Mouse (Mus musculus) liver, embryonic 11.5 days (tissue): ENCODE measurements at regions not wholly inside any gene's neighbourhood (a gene's known extent, or its start where the extent isn't known, plus 50 kb on each side); places are given as distances from the start of the nearest gene placed in this dataset.

ENCODE experiments used
- ATAC-seq: fragments of 200-750 bp; cut with Nextera tagmentation; replicated peaks from 2 replicates; pipeline ENCODE4 v1.8.0; 2017; ENCODE audit warnings: moderate number of reproducible peaks, mild to moderate bottlenecking, moderate TSS enrichment, moderate library complexity; ENCODE audit not compliant: low FRiP score
- DNase-seq: peaks from one replicate; pipeline ENCODE4 v3.0.0-alpha.2; 2017; ENCODE audit warnings: low spot score
- H3K27ac ChIP-seq: fragments of 300-500 bp; sonication (generic); 2 replicates; pipeline ENCODE4 v1.5.1; 2014; ENCODE audit warnings: mild to moderate bottlenecking, low read depth, low read length, control low read depth
- H3K27me3 ChIP-seq: fragments of 300-500 bp; sonication (generic); replicated peaks from 2 replicates; pipeline ENCODE4 v1.6.1; 2014; ENCODE audit warnings: low read length, mixed read lengths; ENCODE audit not compliant: control insufficient read depth, insufficient read depth
- H3K36me3 ChIP-seq: fragments of 300-500 bp; sonication (generic); 2 replicates; pipeline ENCODE4 v1.6.1; 2014; ENCODE audit warnings: mild to moderate bottlenecking, low read length, moderate library complexity, mixed read lengths; ENCODE audit not compliant: control insufficient read depth, insufficient read depth
- H3K4me1 ChIP-seq: fragments of 300-500 bp; sonication (generic); replicated peaks from 2 replicates; pipeline ENCODE4 v1.6.1; 2014; ENCODE audit warnings: low read length, mixed read lengths; ENCODE audit not compliant: control insufficient read depth, insufficient read depth
- H3K4me2 ChIP-seq: fragments of 300-500 bp; sonication (generic); 2 replicates; pipeline ENCODE4 v1.6.1; 2014; ENCODE audit warnings: mild to moderate bottlenecking, control low read depth, moderate library complexity
- H3K4me3 ChIP-seq: fragments of 300-500 bp; sonication (generic); 2 replicates; pipeline ENCODE4 v1.5.1; 2014; ENCODE audit warnings: low read depth, low read length, control low read depth
- H3K9ac ChIP-seq: fragments of 300-500 bp; sonication (generic); 2 replicates; pipeline ENCODE4 v1.6.1; 2014; ENCODE audit warnings: low read depth, low read length, control low read depth
- H3K9me3 ChIP-seq: fragments of 300-500 bp; sonication (generic); 2 replicates; pipeline ENCODE4 v1.6.1; 2016; ENCODE audit warnings: low read length, inconsistent platforms, mixed read lengths; ENCODE audit not compliant: control insufficient read depth
- WGBS: fragments of 180-500 bp; shearing (Covaris S2); extraction: QIAGEN DNeasy Blood & Tissue Kit; methylation state at CpG from one replicate; pipeline ENCODE4 v1.1.7; 2014; 5-methylcytosine and 5-hydroxymethylcytosine counted together

DNA sequence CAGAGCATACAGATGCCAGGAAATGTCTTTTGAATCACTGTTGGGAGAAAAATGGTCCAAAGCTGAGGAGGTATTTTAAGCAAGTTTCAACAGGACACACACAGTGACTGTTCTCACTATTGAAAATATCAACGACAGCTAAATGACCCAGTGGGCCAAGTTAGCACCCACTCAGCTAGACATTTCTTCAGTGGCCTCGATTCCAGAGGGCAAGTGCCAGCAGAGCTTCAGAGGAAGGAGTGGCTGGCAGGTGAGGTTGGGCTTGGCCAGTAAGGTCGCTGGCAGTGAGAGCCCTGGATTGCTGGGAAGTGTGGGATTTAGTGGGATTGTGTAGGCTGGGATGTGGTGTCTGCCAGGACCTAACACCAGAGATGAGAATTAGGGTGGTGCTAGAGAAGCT lies 823.1 kb upstream of the Car8 start:
- DNase-seq: no peak
- Histone ChIP-seq H3K9ac (no peak overlapping the region), H3K36me3 (no peaks in the 10 kb centered on the region), H3K4me2 (no peak overlapping the region), H3K4me1 (no peaks in the 10 kb centered on the region), H3K9me3 (no peaks in the 10 kb centered on the region), H3K27ac (no peak overlapping the region), H3K27me3 (no peaks in the 10 kb centered on the region), H3K4me3 (no peak overlapping the region)
- 66% methylated on average over 3 of the region's 3 CpGs for WGBS
- ATAC-seq: no peak

- DNase-seq (no peak), ATAC-seq (no peak)
- Histone ChIP-seq H3K36me3 (no peaks in the 10 kb centered on the region), H3K9me3 (no peaks in the 10 kb centered on the region), H3K9ac (no peak overlapping the region), H3K27ac (no peak overlapping the region), H3K4me2 (no peak overlapping the region), H3K4me1 (no peaks in the 10 kb centered on the region), H3K4me3 (no peak overlapping the region), H3K27me3 (no peaks in the 10 kb centered on the region)
- 74% methylated on average over 5 of the region's 5 CpGs for WGBS
Observed at GRCm38 (mm10) chr4:9060221-9060620, 821.4 kb upstream of the Car8 start.

- Histone ChIP-seq H3K4me1 (no peaks in the 10 kb centered on the region), H3K36me3 (no peaks in the 10 kb centered on the region), H3K4me2 (no peak overlapping the region), H3K9me3 (no peaks in the 10 kb centered on the region), H3K27ac (no peak overlapping the region), H3K27me3 (no peaks in the 10 kb centered on the region), H3K9ac (no peak overlapping the region), H3K4me3 (no peak overlapping the region)
- DNase-seq (no peak), ATAC-seq (no peak)
- 71% methylated on average over 4 of the region's 4 CpGs for WGBS
Observed at GRCm38 (mm10) chr4:9057676-9058075, 818.8 kb upstream of the Car8 start.

DNA sequence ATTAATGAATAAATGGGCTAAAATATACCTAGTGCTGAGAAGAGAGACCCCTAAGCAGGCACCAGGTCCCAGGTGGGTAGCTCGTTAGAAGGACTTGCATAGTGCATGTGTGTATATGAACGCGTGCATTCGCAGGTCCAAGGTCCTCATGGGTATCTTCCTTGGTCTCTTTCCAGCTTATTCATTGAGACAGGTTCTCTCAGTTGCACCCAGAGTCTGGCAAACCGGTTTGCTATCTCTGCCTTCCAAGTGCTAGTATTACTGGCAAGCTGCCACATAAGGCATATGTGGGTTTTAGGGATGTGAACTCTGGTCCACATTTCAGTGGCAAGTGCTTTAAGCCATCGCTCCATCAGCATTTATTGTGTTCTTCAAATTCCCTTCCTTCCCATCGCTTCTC lies 818.3 kb upstream of the Car8 start:
- Histone ChIP-seq H3K27ac (no peak overlapping the region), H3K27me3 (no peaks in the 10 kb centered on the region), H3K9ac (no peak overlapping the region), H3K4me2 (no peak overlapping the region), H3K4me3 (no peak overlapping the region), H3K9me3 (no peaks in the 10 kb centered on the region), H3K4me1 (no peaks in the 10 kb centered on the region), H3K36me3 (no peaks in the 10 kb centered on the region)
- no peak for ATAC-seq
- no peak for DNase-seq
- WGBS: 92% methylated on average over 7 of the region's 7 CpGs

DNA sequence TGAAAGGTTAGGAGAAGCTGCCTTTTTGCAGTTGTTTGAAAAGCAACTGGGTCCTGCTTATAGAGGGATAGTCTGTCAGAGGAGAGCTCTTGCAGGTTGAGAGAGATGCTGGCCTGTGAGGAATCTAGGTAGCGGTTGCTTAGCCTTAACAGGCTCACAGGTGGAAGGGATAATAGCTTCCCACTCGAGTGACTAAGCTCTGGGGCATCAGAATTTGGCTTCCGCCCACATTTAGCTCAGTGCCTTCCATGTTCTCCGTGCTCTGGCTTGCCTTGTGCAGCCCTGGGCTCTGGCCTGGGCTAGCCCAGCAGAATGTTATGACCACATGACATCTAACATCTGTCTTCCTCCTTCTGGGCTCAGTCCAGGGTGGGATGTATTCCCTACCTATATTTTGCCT lies 817.0 kb upstream of the Car8 start:
- Histone ChIP-seq H3K4me1 (no peaks in the 10 kb centered on the region), H3K9me3 (no peaks in the 10 kb centered on the region), H3K27ac (no peak overlapping the region), H3K27me3 (no peaks in the 10 kb centered on the region), H3K36me3 (no peaks in the 10 kb centered on the region), H3K4me3 (no peak overlapping the region), H3K9ac (no peak overlapping the region), H3K4me2 (no peak overlapping the region)
- WGBS: 73% methylated on average over 4 of the region's 4 CpGs
- ATAC-seq (no peak), DNase-seq (no peak)

DNA sequence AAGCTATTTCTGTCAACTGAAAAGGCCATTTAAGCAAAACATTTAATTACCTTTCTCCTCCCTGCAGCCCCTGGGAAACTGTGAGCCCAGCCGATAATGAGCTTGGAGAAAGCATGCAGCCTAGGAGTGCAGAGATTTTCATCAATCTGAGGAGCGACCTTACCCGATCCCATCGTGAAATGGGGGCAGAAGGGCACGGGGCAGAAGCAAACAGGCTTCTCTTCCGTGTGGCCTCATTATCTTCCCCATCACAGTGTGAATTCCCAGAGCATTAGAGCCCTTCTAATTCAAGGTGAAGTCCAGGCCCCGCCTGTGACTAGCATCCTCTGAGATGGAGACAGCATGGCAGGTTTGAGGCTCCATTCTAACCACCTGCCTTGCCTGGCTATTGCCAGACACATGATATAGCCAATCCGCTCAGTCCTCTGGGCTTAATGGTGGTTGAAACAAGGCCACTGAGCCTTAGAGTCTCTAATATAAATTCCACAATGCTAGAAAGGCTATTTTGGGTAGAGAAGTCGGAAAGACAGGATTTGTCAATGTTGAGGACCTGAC lies 816.5 kb upstream of the Car8 start:
- Histone ChIP-seq H3K27me3 (no peaks in the 10 kb centered on the region), H3K4me2 (no peak overlapping the region), H3K9me3 (no peaks in the 10 kb centered on the region), H3K36me3 (no peaks in the 10 kb centered on the region), H3K4me3 (no peak overlapping the region), H3K27ac (no peak overlapping the region), H3K4me1 (no peaks in the 10 kb centered on the region), H3K9ac (no peak overlapping the region)
- 66% methylated on average over 9 of the region's 9 CpGs for WGBS
- DNase-seq (no peak), ATAC-seq (no peak)

- DNase-seq (no peak), ATAC-seq (no peak)
- no peaks in the 10 kb centered on the region for H3K4me1 ChIP-seq
- no peak overlapping the region for H3K4me2 ChIP-seq
- WGBS: 79% methylated on average over 1 of the region's 1 CpGs
- H3K4me3 ChIP-seq: no peak overlapping the region
- no peaks in the 10 kb centered on the region for H3K36me3 ChIP-seq
- H3K9me3 ChIP-seq: no peaks in the 10 kb centered on the region
- H3K27ac ChIP-seq: no peak overlapping the region
- H3K9ac ChIP-seq: no peak overlapping the region
- H3K27me3 ChIP-seq: no peaks in the 10 kb centered on the region
Observed at GRCm38 (mm10) chr4:9048817-9049216, 810.0 kb upstream of the Car8 start.

DNA sequence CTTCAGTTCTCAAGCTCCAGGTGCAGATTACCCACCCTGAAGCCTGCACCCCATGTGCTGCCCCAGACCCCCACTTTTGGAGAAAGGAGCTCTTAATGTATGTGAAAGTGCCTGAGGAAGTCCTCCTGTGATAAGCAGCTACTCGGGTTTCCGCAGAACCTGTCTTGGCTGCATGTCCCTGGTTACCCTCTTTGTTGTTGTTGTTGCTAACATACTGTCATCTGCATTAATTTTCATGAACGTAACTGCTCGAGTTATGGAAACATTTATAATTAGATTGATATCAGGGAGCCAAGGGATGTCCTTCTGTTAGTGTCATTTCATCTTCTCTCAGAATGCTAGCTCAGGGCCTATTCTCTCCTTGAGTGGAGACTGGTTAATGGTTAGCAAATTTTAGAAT lies 808.3 kb upstream of the Car8 start:
- WGBS: 57% methylated on average over 4 of the region's 4 CpGs
- Histone ChIP-seq H3K4me2 (no peak overlapping the region), H3K4me3 (no peak overlapping the region), H3K9me3 (no peaks in the 10 kb centered on the region), H3K4me1 (no peaks in the 10 kb centered on the region), H3K27me3 (no peaks in the 10 kb centered on the region), H3K27ac (no peak overlapping the region), H3K9ac (no peak overlapping the region), H3K36me3 (no peaks in the 10 kb centered on the region)
- DNase-seq: no peak
- ATAC-seq: no peak

DNA sequence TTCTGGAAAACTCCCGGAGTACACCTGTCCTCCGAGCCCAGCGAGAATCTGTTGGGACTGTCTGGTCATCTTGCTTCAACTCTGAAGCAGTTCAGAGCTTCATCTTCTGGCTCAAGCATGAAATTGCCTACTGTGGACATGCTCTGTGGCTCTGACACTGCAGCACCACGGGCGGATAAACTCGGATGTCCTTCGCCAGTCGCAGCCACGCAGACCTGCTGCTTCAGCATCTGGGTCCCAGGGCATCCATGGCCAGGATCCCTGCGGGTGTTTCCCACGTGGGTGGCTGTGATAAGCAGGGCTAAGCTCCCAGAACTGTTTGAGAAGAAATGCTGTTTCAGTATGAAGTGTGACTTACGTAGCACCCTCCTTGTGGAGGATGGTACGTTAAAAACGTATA lies 807.6 kb upstream of the Car8 start:
- no peak overlapping the region for H3K4me3 ChIP-seq
- no peak overlapping the region for H3K4me2 ChIP-seq
- ATAC-seq: no peak
- WGBS: 78% methylated on average over 14 of the region's 14 CpGs
- H3K9ac ChIP-seq: no peak overlapping the region
- H3K4me1 ChIP-seq: no peaks in the 10 kb centered on the region
- no peaks in the 10 kb centered on the region for H3K27me3 ChIP-seq
- DNase-seq: no peak
- H3K9me3 ChIP-seq: no peaks in the 10 kb centered on the region
- no peak overlapping the region for H3K27ac ChIP-seq
- H3K36me3 ChIP-seq: no peaks in the 10 kb centered on the region
